Mouse (Mus musculus): ENCODE data around the gene Pllp. TPM values are rescaled to one million over a fixed set of nuclear protein-coding genes. Genes with fewer than 3 reads are reported as not detected.

The Pllp gene
- polyA plus RNA-seq, 1 experiment: 242 TPM

GRCm38 (mm10) chr8:94711160-94711718 lies 15.2 kb upstream of the Pllp start:
- no peak overlapping the region for H3K27ac ChIP-seq (ENCODE audit: insufficient read depth, low read length)
- TF ChIP-seq CTCF (IDR thresholded peaks at IDR 0.05; ENCODE audit: borderline replicate concordance, insufficient read depth, low read depth, low read length) (no peak), POLR2A (IDR thresholded peaks at IDR 0.05; ENCODE audit: borderline replicate concordance, insufficient read depth, low read length) (no peak)
- WGBS: 9% methylated on average over 5 of the region's 5 CpGs
- H3K4me1 ChIP-seq (ENCODE audit: control insufficient read depth, insufficient read depth, low read length): peaks cover 3% of the 10 kb centered on the region; the same call in 1 of the 2 replicates
- peak; percentile 69 to 81 for DNase-seq
- H3K4me3 ChIP-seq (replicated peaks; ENCODE audit: insufficient read depth, low read depth, low read length): no peak overlapping the region
- H3K27me3 ChIP-seq (ENCODE audit: control insufficient read depth, insufficient read depth, low read length): no peaks in the 10 kb centered on the region

- Histone ChIP-seq H3K4me1 (ENCODE audit: control insufficient read depth, insufficient read depth, low read length) (no peaks in the 10 kb centered on the region), H3K4me3 (replicated peaks; ENCODE audit: insufficient read depth, low read depth, low read length) (no peak overlapping the region), H3K27ac (ENCODE audit: insufficient read depth, low read length) (no peak overlapping the region), H3K27me3 (ENCODE audit: control insufficient read depth, insufficient read depth, low read length) (no peaks in the 10 kb centered on the region)
- no peak for TF ChIP-seq CTCF (IDR thresholded peaks at IDR 0.05; ENCODE audit: borderline replicate concordance, insufficient read depth, low read depth, low read length)
- WGBS: 42% methylated on average over 8 of the region's 8 CpGs
- no peak for DNase-seq
These were observed 14.3 kb upstream of the Pllp start for GRCm38 (mm10) chr8:94710336-94710735.

DNA sequence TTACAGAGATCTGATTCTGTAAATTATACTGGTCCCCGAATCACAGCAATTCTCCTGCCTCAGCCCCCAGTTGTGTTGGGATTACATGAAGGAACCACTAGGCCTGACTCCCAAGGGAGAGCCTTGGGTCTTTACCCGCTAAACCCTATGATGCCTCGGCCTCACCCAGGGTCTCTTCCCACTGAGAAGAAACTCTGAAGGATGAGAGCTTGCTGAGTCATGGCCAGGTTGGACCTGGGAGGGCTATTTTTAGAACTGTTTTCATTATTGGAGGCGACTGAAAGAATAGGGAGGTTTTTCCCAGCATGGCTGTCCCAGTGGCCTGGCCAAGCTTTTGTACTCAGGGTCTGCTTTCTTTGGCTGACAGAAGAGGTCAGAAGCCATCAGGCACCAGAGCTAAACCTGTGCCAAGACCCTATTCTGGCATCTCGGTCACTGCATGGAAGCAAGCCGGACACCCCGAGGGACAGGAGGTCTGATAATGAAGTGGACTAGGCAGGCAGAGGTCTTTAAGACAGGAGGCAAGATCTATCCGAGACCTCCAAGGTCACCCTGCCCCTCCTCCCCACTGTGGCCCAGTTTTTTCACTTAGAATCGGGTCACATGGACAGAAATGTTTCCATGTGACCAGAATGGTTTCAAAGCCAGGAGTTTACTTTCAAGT lies 10.8 kb upstream of the Pllp start:
- Histone ChIP-seq H3K27me3 (ENCODE audit: control insufficient read depth, insufficient read depth, low read length) (no peaks in the 10 kb centered on the region), H3K4me1 (ENCODE audit: control insufficient read depth, insufficient read depth, low read length) (no peaks in the 10 kb centered on the region), H3K27ac (ENCODE audit: insufficient read depth, low read length) (no peak overlapping the region), H3K4me3 (replicated peaks; ENCODE audit: insufficient read depth, low read depth, low read length) (no peak overlapping the region)
- 69% methylated on average over 9 of the region's 9 CpGs for WGBS
- peak in 1 of 2 experiments; percentile 28 for DNase-seq
- no peak for TF ChIP-seq CTCF (IDR thresholded peaks at IDR 0.05; ENCODE audit: borderline replicate concordance, insufficient read depth, low read depth, low read length)
- no peak for TF ChIP-seq POLR2A (IDR thresholded peaks at IDR 0.05; ENCODE audit: borderline replicate concordance, insufficient read depth, low read length)

DNA sequence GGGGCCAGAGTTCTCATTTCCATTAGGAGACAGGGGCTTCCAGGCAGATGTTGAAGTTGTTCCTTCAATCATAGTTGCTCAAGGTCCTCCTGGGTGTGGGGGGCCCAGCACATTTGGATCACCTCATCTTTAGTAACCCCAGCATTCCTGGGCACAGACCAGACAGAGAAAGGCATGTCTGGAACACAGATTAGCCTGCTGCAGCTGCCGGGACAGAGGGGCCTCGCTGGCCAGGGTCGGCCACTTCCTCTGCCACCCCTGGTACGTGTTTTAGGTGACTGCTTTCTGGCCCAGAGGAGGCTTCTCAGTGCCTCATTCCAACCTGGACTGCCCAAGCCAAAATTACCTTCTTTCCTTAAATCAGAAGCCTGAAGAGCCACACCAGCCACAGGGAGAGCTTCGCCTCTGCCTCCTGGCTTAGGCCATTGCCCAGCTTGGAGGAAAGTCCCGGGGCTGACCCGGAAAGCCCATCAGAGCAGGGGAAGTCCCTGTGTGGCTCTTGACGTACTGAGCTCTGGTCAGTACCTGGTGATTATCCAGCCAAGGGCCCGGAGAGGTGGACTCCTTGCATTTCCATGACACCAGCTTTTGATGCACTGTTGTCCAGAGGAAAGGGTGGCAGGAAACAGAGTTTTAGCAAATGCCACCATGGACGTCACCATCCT lies 9.6 kb upstream of the Pllp start:
- DNase-seq: no peak
- Histone ChIP-seq H3K4me1 (ENCODE audit: control insufficient read depth, insufficient read depth, low read length) (no peaks in the 10 kb centered on the region), H3K27me3 (ENCODE audit: control insufficient read depth, insufficient read depth, low read length) (no peaks in the 10 kb centered on the region), H3K27ac (ENCODE audit: insufficient read depth, low read length) (no peak overlapping the region), H3K4me3 (replicated peaks; ENCODE audit: insufficient read depth, low read depth, low read length) (no peak overlapping the region)
- WGBS: 87% methylated on average over 10 of the region's 10 CpGs
- TF ChIP-seq POLR2A (IDR thresholded peaks at IDR 0.05; ENCODE audit: borderline replicate concordance, insufficient read depth, low read length): no peak
- no peak for TF ChIP-seq CTCF (IDR thresholded peaks at IDR 0.05; ENCODE audit: borderline replicate concordance, insufficient read depth, low read depth, low read length)

DNA sequence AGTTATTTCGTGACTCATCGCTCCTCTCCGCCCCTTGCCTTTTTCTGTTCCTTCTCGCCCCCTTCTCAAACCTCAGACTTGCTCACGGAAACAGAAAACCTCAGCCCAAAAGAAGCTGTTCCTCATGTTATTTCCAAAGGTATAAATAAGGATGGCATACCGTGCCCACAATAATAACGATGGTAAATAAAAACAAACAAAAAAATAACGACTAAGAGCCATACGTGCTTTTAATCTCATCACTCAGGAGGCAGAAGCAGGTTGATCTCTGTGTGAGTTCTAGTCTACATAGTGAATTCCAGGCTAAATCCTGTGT lies 8.5 kb upstream of the Pllp start:
- Histone ChIP-seq H3K4me3 (replicated peaks; ENCODE audit: insufficient read depth, low read depth, low read length) (peak overlapping the region; percentile 62), H3K27ac (ENCODE audit: insufficient read depth, low read length) (peak overlapping the region; percentile 85), H3K4me1 (ENCODE audit: control insufficient read depth, insufficient read depth, low read length) (no peaks in the 10 kb centered on the region), H3K27me3 (ENCODE audit: control insufficient read depth, insufficient read depth, low read length) (no peaks in the 10 kb centered on the region)
- no peak for DNase-seq
- TF ChIP-seq CTCF (IDR thresholded peaks at IDR 0.05; ENCODE audit: borderline replicate concordance, insufficient read depth, low read depth, low read length) (no peak), POLR2A (IDR thresholded peaks at IDR 0.05; ENCODE audit: borderline replicate concordance, insufficient read depth, low read length) (no peak)
- 7% methylated on average over 9 of the region's 9 CpGs for WGBS

- DNase-seq: peak; percentile 95 to 100
- H3K27ac ChIP-seq (ENCODE audit: insufficient read depth, low read length): peak overlapping the region; percentile 85
- H3K4me3 ChIP-seq (replicated peaks; ENCODE audit: insufficient read depth, low read depth, low read length): peak overlapping the region; percentile 62
- under 1% methylated on average over 35 of the region's 35 CpGs for WGBS
- TF ChIP-seq POLR2A (IDR thresholded peaks at IDR 0.05; ENCODE audit: borderline replicate concordance, insufficient read depth, low read length): peak; percentile 25; the same call in 1 of the 2 replicates
- TF ChIP-seq CTCF (IDR thresholded peaks at IDR 0.05; ENCODE audit: borderline replicate concordance, insufficient read depth, low read depth, low read length): peak; percentile 92
- no peaks in the 10 kb centered on the region for H3K4me1 ChIP-seq (ENCODE audit: control insufficient read depth, insufficient read depth, low read length)
- H3K27me3 ChIP-seq (ENCODE audit: control insufficient read depth, insufficient read depth, low read length): no peaks in the 10 kb centered on the region
These were observed 8.0 kb upstream of the Pllp start for GRCm38 (mm10) chr8:94703972-94704668.

- no peak for TF ChIP-seq POLR2A (IDR thresholded peaks at IDR 0.05; ENCODE audit: borderline replicate concordance, insufficient read depth, low read length)
- peak; percentile 59; the same call in 1 of the 2 replicates for TF ChIP-seq CTCF (IDR thresholded peaks at IDR 0.05; ENCODE audit: borderline replicate concordance, insufficient read depth, low read depth, low read length)
- H3K27me3 ChIP-seq (ENCODE audit: control insufficient read depth, insufficient read depth, low read length): no peaks in the 10 kb centered on the region
- peak; percentile 69 to 75 for DNase-seq
- peak overlapping the region; percentile 62 for H3K4me3 ChIP-seq (replicated peaks; ENCODE audit: insufficient read depth, low read depth, low read length)
- no peaks in the 10 kb centered on the region for H3K4me1 ChIP-seq (ENCODE audit: control insufficient read depth, insufficient read depth, low read length)
- under 1% methylated on average over 35 of the region's 35 CpGs for WGBS
- H3K27ac ChIP-seq (ENCODE audit: insufficient read depth, low read length): no peak overlapping the region
These were observed 7.1 kb upstream of the Pllp start for GRCm38 (mm10) chr8:94702844-94703813.
